Mouse (Mus musculus) CD4-positive, CD25-positive, alpha-beta regulatory T cell, adult 2 months (primary cell): Measurements from ENCODE around the gene Fem1b.

Experiments
- DNase-seq: peaks from one replicate; pipeline ENCODE4 v3.0.0-alpha.2; 2012; ENCODE audit warnings: low read depth, low spot score

Gene Fem1b

GRCm38 (mm10) chr9:62781965-62782364 lies 29.8 kb downstream of the Fem1b start:
- DNase-seq, result no peak

GRCm38 (mm10) chr9:62778721-62779120 lies 33.0 kb downstream of the Fem1b start:
- no peak for DNase-seq

GRCm38 (mm10) chr9:62777461-62777860 lies 34.3 kb downstream of the Fem1b start:
- peak; percentile 76 for DNase-seq

GRCm38 (mm10) chr9:62775464-62775863 lies 36.3 kb downstream of the Fem1b start:
- no peak for DNase-seq

GRCm38 (mm10) chr9:62772746-62773145 lies 39.0 kb downstream of the Fem1b start:
- no peak for DNase-seq

GRCm38 (mm10) chr9:62768361-62768760 lies 43.4 kb downstream of the Fem1b start:
- no peak for DNase-seq

- DNase-seq, result no peak
Measured at GRCm38 (mm10) chr9:62767464-62767863, 44.3 kb downstream of the Fem1b start.

GRCm38 (mm10) chr9:62765346-62765745 lies 46.4 kb downstream of the Fem1b start:
- DNase-seq, result no peak

- DNase-seq, result peak; percentile 59
Measured at GRCm38 (mm10) chr9:62763478-62763877, 48.3 kb downstream of the Fem1b start.

GRCm38 (mm10) chr9:62759601-62760000 lies 52.1 kb downstream of the Fem1b start:
- DNase-seq, result peak; percentile 29

GRCm38 (mm10) chr9:62758288-62758687 lies 53.4 kb downstream of the Fem1b start:
- DNase-seq, result no peak

- no peak for DNase-seq
Measured at GRCm38 (mm10) chr9:62750381-62750780, 61.4 kb downstream of the Fem1b start.

- DNase-seq, result no peak
Measured at GRCm38 (mm10) chr9:62749666-62750065, 62.1 kb downstream of the Fem1b start.

GRCm38 (mm10) chr9:62746646-62747045 lies 65.1 kb downstream of the Fem1b start:
- no peak for DNase-seq

GRCm38 (mm10) chr9:62744558-62745275 lies 67.0 kb downstream of the Fem1b start:
- DNase-seq, result peak; percentile 66
